Mouse (Mus musculus): ENCODE data around the gene Klk9. TPM values are rescaled to one million over a fixed set of nuclear protein-coding genes. Genes with fewer than 3 reads are reported as not detected.
A peak's percentile ranks its signal among the peaks of the same experiment; 100 is the strongest.

Klk9 gene
- total RNA-seq (2022), result not detected

DNA sequence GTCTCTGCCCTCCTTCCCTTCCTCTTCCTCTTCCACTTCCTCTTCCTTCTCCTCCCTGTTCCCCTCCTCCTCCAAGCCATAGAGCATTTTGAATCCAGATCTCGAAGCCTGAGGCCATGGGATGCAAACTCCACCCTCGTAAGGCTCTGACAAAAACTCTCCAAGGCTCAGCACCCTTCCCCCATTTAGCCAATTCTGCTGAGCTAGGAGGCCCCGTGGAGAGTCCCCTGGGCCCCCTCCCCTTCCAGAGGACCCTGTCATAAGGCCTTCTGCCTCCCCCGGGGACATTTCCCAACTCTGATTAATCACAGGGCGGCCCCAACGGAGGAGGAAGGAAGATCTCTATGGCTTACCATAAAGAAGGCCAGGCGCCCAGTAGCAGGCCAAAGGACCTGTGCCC, at the start of gene Klk9:
Klk9 (plus strand) TSS at position 301 of the 400 bp plus-strand sequence.
- no peak for DNase-seq

DNA sequence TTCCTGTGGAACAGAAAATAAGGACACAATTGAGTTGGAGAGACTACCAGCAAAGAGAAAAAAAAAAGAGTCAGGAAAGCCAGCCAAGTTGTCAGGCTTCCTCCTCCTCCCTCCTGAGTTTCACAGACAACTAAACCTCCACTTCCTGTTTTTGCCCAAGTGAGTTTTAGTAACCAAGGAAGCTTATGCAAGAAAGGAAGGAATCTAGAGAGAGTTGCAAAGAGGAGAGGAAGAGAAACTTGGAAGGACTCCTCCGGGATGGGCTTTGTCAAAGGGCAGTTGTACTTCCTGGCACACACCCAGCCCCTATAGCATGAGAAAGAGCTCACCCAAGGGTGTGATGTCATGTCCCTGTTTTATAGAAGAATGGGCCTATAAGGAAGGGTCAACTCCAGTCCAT, 43.9 kb upstream of the Klk9 start:
- DNase-seq, result no peak

DNA sequence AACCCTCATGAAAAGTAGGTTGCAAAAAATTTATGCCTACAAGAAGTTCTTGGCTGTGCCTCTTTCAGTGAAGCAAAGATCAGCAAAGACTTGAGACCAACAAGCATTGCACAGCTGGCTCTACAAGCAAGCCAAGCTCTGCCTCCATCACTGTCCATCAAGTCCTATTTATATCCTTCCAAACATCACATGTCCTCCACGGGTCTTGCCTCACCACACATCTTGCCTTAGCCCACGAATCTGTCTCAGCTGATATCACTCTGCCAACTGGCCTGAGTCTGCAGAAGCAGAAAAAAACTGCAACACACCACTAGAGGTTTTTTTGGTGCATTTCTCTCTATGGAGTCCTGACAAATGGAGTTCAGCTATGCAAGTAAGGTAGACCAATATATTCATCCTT, 38.9 kb upstream of the Klk9 start:
- DNase-seq, result no peak

DNA sequence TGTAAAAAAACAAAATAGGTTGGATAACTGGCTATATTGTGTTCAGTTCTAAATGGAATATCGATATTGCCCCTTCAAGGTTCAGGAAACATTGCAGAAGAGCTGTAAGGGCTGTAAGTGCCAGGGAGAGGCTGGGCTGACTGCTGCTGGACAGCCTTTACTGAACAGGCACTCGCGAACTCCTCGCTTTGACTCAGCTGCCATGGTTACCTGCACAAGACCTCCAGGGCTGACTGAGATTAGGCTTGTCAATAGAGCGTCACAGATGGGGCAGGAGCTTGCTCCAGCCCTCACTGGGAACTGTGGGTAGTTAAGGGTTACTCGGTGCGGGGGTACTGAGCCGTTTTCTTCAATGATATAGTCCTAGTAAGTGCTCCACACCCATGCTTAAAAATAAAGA, 25.2 kb upstream of the Klk9 start:
- no peak for DNase-seq

DNA sequence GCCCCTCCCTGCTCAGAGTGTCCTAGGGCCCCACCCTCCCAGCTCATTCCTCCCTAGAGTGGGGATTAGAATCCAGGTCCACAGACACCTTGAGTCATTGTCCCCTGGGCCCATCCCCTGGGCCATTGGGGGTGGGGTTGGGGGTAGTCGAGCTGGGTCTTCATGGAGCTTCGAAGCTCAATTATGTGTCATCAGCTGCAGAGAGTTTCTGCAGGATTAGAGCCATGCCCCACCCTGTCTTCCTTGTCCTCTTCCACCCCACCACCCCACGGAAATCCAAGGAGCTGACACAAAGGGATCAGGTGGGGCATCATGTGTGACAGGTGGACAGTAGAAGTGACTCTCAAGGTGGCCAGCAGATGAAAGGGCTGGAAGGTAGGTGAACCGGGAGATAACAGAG, 23.1 kb upstream of the Klk9 start, which contains the start of gene Klk12:
Klk12 (plus strand) TSS at position 301 of the 400 bp plus-strand sequence.
- no peak for DNase-seq

DNA sequence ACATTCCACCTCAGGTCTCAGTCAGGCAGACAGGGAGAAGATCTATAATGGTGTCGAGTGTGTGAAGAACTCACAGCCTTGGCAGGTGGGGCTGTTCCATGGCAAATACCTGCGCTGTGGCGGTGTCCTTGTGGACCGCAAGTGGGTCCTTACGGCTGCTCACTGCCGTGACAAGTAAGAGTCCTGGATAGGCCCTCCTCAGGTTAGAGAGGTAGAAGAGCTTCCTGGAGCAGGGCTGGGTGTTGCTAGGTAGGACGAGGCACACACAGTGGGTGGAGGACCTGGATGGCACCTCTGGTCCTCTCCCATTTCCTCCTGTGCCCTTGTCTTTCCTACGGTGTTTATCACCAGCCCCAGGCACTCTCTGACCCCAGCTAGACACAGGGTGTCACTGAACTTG, 22.1 kb upstream of the Klk9 start:
- DNase-seq, result no peak

DNA sequence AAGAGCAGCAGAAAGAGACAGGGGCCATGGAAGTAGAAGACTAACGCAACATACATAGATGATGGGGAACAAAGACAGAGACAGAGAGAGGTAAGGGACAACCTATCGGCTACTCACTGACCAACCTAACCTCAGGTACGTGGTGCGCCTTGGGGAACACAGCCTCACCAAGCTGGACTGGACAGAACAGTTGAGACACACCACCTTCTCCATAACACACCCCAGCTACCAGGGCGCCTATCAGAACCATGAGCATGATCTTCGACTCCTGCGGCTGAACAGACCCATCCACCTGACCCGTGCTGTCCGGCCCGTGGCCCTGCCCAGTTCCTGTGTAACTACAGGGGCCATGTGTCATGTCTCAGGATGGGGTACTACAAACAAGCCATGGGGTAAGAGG, 21.0 kb upstream of the Klk9 start:
- no peak for DNase-seq

DNA sequence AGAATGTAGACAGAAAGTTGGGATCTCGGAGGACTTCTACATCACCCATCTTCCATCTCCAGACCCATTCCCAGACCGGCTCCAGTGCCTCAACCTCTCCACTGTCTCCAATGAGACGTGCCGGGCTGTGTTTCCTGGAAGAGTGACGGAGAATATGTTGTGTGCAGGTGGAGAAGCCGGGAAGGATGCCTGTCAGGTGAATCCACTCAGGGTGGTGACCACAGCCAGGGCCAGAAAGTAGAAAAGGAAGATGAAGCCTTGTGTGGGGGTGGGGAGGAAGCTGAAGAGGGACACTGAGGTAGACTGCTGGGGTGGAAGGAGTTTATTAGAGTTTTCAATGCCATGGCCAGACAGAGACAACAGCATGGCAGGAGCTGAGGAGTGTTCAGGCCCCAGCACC, 19.8 kb upstream of the Klk9 start:
- no peak for DNase-seq

DNA sequence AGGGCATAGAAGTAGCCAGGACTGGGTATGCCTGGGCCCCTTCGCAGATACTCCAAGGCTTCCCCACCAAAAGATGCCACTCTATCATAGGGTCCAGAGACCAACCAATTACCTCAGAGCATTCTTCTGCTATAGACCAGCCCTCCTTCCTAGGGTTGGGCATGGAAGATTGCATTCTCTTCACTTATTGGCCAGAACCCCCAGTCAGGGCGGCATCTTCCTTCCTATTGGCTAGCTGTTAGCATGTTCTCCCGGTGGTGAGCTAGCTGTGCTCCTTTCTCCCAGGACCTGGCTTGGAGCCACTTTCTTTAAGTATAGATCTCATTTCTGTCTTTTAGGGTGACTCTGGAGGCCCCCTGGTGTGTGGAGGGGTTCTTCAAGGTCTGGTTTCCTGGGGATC, 18.8 kb upstream of the Klk9 start:
- no peak for DNase-seq

DNA sequence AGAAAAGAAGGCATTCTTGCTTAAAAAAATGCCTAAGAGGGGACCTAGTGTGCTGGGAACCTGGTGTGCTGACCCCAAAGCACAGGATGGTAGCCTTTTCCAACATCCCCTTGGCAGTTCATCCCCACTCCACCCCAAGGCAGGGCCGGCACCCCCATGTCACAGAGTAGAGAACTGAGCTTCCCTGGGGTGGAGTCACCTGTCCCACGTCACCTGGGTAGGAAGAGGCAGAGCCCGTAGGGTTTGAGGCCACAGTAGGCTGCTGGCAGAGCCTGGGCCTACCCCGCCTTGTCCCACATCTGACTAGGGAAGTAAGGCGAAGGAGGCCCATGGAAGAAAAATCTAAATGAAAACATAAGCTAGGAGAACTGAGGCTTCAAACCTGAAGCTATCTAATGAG, 17.3 kb upstream of the Klk9 start, which contains the start of gene Klk11:
Klk11 (plus strand) TSS at position 241 of the 400 bp plus-strand sequence.
- no peak for DNase-seq

DNA sequence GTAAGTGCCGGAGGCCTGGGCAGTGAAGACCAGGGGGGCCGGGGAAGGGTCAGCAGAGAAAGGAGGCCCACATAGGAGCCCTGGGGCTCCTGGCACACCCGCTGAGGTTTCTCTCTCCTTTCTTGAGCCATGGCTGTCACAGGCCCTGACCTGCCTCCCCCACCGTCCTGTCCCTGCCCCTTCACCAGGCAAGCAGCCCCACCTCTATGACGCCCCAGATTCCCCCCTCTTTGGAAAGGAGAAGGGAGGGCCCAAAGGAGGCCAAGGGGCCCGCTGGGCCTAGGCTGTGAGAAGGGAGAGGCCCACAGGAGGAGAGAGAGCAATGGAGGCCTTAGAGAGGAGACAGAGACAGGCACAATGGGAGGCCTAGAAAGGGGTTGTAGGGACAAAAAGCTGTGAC, 16.9 kb upstream of the Klk9 start:
- no peak for DNase-seq

DNA sequence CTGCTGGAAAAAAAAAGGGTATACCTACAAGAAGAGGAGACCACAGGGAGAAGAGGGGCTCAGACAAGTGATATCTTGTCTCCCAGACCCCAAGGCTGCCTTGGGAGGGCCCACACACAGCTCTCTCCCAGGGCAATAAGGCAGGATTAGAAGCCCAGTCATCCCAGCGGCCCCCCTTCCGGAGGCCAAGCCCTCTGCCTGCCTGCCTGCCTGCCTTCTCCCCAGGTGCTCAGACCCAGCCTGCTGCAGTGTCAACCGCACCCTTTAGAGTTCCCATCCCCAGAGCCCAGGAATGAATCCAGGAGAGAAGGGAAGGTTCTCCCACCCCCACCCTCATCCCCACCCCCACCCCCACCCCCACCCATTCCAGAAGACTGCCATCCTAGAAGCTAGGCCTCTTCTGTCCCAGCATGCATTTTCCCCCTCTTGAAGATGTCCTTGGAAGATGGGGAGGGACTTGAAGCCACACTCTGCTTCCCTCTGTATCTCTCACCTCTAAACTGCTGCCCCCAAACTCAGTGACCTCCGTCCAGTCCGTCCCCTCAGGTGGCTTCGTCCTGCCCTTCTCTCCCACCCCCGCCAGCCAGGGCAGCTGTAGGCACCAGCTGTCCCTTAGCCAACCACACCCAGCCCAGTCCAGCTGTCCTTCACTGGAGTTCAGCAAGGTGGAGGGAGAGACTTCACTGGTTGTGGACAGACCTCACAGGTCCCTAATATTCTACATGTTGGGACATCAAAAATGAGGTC, 16.2 kb upstream of the Klk9 start:
- DNase-seq, result no peak

DNA sequence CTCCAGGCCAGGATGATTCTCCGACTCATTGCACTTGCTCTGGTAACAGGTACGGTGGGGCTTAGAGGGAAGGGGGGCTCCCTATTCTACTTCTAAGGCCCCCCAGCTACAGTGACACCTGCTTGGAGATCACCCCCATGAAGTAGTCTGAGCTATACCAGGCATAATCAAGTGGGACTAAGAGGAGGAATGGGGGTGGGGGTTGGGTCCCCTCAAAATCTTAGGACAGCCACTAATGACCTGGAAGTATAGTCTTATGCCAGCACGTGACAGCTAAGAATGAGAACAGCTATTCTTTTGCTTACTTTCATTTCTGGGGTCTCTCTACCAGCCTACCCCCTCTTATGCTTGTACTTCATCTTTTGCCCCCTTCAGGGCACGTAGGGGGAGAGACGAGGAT, 15.2 kb upstream of the Klk9 start:
- DNase-seq, result no peak

DNA sequence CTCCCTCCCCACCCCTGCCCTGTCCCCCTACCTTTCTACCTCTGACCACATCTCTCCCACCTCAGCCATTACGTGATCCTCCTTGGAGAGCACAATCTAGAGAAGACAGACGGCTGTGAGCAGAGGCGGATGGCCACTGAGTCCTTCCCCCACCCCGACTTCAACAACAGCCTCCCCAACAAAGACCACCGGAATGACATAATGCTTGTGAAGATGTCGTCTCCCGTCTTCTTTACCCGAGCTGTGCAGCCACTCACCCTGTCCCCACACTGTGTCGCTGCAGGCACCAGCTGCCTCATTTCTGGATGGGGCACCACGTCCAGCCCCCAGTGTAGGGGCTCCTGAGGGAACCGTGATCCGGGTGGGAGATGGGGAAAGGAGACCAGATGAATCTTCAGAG, 14.3 kb upstream of the Klk9 start:
- no peak for DNase-seq

DNA sequence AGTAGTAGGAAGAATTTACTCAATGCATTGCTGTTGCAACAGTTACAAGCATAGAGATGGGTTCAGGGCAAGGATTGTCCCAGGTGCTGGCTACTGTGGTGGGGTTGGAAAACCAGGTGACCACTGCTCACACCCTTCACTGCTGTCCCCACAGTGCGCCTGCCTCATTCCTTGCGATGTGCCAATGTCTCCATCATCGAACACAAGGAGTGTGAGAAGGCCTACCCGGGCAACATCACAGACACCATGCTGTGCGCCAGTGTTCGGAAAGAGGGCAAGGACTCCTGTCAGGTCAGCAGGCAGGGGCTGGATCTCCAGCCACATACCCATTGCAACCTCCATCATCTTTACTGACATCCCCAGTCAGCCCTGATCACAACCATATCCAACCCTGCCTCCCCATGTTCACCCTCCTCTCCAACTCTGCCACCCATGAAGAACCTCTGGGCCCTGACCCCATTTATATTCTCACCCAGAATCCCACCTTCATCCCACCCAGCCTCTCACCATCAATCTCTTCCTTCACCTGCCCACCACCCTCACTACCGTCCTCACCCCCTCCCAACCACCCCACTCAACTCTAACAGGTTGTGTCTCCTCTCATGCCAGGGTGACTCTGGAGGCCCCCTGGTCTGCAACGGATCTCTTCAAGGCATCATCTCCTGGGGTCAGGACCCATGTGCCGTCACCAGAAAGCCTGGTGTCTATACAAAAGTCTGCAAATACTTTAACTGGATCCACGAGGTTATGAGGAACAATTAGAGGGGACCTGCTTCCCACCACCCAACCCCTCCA, 13.3 kb upstream of the Klk9 start:
- DNase-seq, result no peak

DNA sequence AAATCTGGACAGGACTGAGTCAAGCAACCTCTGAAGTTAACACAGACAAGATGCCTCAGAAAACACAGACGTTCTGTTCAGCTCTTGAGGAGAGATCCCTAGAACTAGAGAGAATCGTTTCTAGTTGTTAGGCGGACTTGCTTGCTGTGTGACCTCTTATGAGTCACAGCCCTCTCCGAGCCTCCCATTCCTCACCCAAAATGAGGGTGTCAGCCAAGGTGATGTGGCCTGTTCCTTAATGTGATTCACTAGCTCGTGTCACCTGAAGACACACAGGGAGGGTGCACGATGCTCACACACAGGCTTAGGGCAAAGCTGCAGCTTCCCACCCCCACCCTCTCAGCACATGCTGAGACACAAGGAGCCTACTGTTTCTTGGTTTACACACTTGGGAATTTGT, 11.4 kb upstream of the Klk9 start:
- DNase-seq, result no peak

DNA sequence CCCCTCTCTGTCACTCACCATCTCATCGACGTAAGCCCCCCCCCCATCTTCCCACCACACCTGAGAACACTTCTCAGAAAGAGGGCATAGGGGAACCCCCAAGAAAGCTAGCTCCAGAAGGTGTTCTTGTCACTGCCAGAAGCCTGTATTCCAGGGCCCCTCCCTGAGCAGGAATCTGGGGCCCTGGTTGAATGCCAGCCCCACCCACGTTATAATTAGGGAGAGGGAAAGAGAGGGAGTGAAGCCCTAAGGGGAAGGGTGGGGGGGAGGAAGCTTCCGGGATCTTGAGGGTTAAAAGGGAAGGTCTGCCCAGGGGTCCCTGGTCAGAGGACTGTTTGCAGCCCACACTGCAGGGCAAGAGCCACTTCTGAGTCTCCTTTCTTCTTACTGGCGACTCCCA, 10.9 kb upstream of the Klk9 start, which contains the start of gene Klk10:
Klk10 (plus strand) TSS at position 290 of the 400 bp plus-strand sequence.
- no peak for DNase-seq

DNA sequence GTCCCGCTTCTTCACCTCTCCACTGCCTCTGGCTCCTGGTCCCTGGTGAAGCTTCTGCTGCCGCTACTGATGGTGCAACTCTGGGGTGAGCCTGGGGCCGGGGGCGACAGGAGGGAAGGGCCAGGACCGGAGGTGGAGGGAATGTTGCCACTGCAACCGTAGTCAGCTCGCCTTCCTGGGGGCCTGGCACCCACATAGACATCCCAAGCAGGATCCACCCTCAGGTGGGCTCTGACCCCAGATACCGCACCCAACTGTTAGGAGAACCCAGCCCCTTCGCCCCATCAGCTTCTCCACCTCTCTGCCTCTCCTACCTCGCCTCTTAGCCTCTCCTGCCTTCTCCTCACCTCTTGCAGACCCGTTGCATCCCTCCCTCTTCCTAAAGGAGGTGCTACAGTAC, 10.2 kb upstream of the Klk9 start:
- DNase-seq, result no peak

DNA sequence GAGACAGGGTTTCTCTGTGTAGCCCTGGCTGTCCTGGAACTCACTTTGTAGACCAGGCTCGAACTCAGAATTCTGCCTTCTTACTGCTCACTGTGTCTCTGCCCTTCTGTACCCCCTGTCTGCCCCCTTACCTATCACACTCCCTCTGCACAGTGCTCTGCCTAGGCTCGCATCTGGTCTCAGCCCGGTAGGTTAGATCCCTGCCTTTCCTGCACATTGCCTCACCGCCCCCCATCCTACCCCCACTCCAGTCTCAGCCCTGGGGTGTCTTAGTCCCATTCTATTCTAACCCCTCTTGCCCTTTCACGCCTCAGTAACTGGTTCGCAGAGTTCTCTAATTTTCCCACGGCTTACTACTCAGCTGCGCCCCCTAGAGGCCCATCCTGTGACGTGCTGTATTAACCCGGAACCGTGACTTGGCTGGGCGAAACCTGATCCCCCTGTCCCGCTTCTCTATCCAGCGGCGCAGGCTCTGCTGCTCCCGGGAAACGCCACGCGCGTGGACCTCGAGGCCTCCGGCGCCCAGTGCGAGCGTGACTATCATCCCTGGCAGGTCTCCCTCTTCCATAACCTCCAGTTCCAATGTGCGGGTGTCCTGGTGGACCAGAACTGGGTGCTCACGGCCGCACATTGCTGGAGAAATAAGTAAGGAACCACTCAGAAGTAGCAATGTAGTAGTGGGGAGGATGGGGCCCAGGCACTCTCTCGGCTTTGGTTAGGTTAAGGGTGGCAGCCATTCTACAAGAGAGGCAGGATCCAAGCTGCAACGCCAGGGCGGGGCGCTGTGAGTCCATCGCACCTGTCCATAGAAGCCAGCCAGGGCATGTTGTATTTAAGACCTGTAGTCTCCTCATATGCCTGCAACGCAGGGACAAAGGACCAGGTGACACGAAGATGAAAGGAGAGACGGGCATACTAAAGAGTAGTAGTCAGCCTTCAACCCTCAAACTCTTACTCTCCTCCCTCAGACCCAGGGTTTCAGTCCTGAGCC, 9.1 kb upstream of the Klk9 start:
- DNase-seq, result peak; percentile 35

DNA sequence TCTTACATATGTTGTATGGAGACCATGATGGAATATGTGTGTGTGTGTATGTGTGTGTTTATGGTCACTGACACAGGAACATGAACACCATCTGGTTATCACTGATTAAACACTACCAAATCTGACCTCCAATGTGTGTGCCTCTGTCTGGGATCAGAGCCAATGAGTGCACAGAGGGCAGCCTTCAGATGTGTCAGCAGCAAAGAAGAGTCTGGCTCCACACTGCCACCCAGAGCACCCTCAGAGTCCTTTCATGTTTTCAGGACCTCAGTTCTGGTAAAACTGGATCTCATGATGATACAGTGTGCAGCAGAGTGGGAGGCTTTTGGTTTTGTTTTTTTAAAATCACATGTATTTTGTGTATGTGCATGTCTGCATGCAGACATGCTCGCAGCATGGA, 6.4 kb upstream of the Klk9 start:
- peak; percentile 40 for DNase-seq

DNA sequence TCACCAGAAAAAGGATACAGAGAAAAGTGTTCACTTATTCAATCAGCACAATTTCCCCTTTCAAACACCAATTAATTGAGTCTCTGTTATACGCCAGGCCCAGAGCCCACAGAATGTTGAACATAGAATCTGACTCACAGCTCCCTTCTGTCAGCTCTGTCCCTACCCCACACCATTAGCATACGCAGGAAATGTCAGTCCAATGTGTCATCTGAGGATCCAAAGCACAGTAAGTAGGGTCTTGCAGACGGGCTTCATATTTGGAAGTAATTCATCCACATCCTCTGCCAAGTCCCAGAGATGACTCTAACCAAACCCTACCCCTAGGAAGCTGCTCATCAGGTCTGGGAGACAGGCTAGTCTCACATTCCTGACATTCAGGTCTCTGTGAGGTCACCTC, 3.6 kb upstream of the Klk9 start:
- no peak for DNase-seq

DNA sequence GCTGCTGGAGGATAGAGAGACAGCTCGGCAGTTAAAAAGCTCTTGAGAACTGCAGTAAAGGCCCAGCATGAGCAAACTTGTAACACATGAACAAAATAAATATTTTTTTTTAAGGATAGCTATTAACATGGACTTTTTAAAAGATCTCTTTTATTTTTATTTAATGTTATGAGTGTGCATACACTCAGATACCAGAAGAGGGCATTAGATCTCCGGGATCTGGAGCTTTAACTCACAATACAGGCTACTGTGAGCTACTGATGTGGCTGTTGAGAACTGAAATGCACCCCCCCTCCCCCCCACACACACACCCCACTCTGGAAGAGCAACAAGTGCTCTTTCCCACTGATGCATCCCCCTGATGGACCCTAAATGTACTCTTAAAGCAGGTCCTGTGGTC, 2.4 kb upstream of the Klk9 start:
- no peak for DNase-seq

DNA sequence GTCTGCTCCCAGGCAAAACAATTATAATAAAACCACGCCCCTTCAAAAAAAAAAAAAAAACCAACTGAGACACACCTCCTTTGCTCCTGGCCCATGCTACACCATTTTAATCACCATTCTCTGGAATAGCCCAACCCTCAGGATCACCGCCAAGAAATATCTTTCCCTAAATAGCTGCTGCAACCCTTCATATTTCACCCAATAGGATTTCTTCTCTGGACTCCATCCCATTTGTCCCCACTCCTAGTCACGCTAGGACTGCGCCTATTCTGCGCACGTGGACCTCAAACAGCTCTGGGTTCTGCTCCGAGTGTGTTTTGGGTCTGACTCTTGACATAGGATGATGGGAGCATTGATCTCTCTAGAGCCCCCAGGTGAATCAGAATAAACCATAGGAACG, 4.7 kb downstream of the Klk9 start:
- DNase-seq, result no peak
